Mouse (Mus musculus): ENCODE measurements around the gene C1s2.
"Not testable (repeated sequence)": the region's sequence is repeated elsewhere in the genome, so short reads cannot be mapped to it uniquely, and the experiment has no call there.

C1s2 gene

GRCm38 (mm10) chr6:124635985-124636384 is at the start of gene C1s2:
C1s2 (minus strand) TSS chr6:124636085.
- DNase-seq (ENCODE audit: low read depth in 1 of 2, low spot score in 2 of 2) = not testable (repeated sequence)

- DNase-seq (ENCODE audit: low read depth in 1 of 2, low spot score in 2 of 2) = no peak
Measured at GRCm38 (mm10) chr6:124683591-124684417, 47.9 kb upstream of the C1s2 start.

- not testable (repeated sequence) for DNase-seq (ENCODE audit: low read depth in 1 of 2, low spot score in 2 of 2)
Measured at GRCm38 (mm10) chr6:124682291-124682690, 46.4 kb upstream of the C1s2 start.

GRCm38 (mm10) chr6:124679486-124679885 is 43.6 kb upstream of the C1s2 start:
- DNase-seq (ENCODE audit: low read depth in 1 of 2, low spot score in 2 of 2) = no peak

GRCm38 (mm10) chr6:124678769-124679168 is 42.9 kb upstream of the C1s2 start:
- no peak for DNase-seq (ENCODE audit: low read depth in 1 of 2, low spot score in 2 of 2)

- no peak for DNase-seq (ENCODE audit: low read depth in 1 of 2, low spot score in 2 of 2)
Measured at GRCm38 (mm10) chr6:124676171-124676570, 40.3 kb upstream of the C1s2 start.

GRCm38 (mm10) chr6:124674591-124674990 is 38.7 kb upstream of the C1s2 start:
- no peak for DNase-seq (ENCODE audit: low read depth in 1 of 2, low spot score in 2 of 2)

- DNase-seq (ENCODE audit: low read depth in 1 of 2, low spot score in 2 of 2) = no peak
Measured at GRCm38 (mm10) chr6:124673619-124674018, 37.7 kb upstream of the C1s2 start.

- DNase-seq (ENCODE audit: low read depth in 1 of 2, low spot score in 2 of 2) = no peak
Measured at GRCm38 (mm10) chr6:124672100-124672499, 36.2 kb upstream of the C1s2 start.

- DNase-seq (ENCODE audit: low read depth in 1 of 2, low spot score in 2 of 2) = no peak
Measured at GRCm38 (mm10) chr6:124670281-124670900, 34.5 kb upstream of the C1s2 start.

GRCm38 (mm10) chr6:124669234-124669859 is 33.5 kb upstream of the C1s2 start:
- no peak for DNase-seq (ENCODE audit: low read depth in 1 of 2, low spot score in 2 of 2)

- DNase-seq (ENCODE audit: low read depth in 1 of 2, low spot score in 2 of 2) = no peak
Measured at GRCm38 (mm10) chr6:124665011-124665410, 29.1 kb upstream of the C1s2 start.

- no peak for DNase-seq (ENCODE audit: low read depth in 1 of 2, low spot score in 2 of 2)
Measured at GRCm38 (mm10) chr6:124664256-124664655, 28.4 kb upstream of the C1s2 start.

GRCm38 (mm10) chr6:124663424-124663795 is 27.5 kb upstream of the C1s2 start:
- DNase-seq (ENCODE audit: low read depth in 1 of 2, low spot score in 2 of 2) = no peak

- DNase-seq (ENCODE audit: low read depth in 1 of 2, low spot score in 2 of 2) = peak; percentile 92 to 97
Measured at GRCm38 (mm10) chr6:124662477-124663423, 26.9 kb upstream of the C1s2 start, which contains the start of gene Lpcat3. Lpcat3 (plus strand) TSS chr6:124663027.

- DNase-seq (ENCODE audit: low read depth in 1 of 2, low spot score in 2 of 2) = no peak
Measured at GRCm38 (mm10) chr6:124661995-124662394, 26.1 kb upstream of the C1s2 start.

GRCm38 (mm10) chr6:124661156-124661806 is 25.4 kb upstream of the C1s2 start:
- DNase-seq (ENCODE audit: low read depth in 1 of 2, low spot score in 2 of 2) = no peak

GRCm38 (mm10) chr6:124658067-124658466 is 22.2 kb upstream of the C1s2 start:
- no peak for DNase-seq (ENCODE audit: low read depth in 1 of 2, low spot score in 2 of 2)

- no peak for DNase-seq (ENCODE audit: low read depth in 1 of 2, low spot score in 2 of 2)
Measured at GRCm38 (mm10) chr6:124655893-124656292, 20.0 kb upstream of the C1s2 start.

- DNase-seq (ENCODE audit: low read depth in 1 of 2, low spot score in 2 of 2) = no peak
Measured at GRCm38 (mm10) chr6:124646394-124646793, 10.5 kb upstream of the C1s2 start.
